Mouse (Mus musculus): Measurements from ENCODE around the gene Rnf13.
"Not testable (repeated sequence)": the region's sequence is repeated elsewhere in the genome, so short reads cannot be mapped to it uniquely, and the experiment has no call there.

Gene Rnf13

DNA sequence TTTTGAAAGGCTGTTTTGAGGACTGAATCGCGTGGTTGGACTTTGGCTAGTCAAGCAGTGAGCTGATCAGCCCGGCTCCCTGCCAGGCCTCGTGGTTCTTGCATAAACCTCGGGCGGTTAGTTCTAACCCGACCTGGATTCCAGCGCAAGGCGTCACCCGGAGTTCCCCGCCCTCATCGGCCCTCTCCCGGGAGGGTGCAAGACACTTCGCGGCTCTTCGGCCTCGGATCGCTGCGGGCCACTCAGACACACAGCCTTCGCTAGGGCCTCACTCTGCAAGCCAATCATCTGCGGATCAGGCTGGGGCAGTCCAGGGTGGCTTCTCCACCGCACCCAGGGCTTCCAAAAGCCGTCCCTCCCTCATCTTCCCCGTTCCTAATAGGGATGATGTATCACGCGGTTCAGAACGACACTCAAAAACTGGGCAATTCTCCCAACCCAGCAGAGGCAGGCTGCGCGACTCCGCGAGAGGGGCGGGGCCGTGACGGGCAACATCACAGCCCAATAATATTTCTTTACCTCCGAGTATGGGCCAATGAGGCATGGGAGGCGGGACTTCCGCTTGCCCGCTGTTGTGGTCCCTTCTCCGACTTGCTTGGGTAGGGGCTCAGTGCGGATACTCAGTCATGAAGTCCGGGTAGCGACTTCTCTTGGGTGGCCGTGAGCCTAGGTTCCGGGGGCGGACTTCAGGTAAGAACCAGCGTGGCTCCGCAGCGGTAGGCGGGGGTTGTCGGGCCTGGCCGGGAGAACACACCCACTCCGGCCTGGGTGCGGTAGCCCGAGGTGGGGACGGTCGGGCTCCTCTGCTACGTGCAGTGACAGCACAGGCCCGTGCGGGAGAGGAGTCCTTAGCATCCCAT lies at the start of gene Rnf13:
TSS of gene Rnf13 (plus strand) at position 552 of the 860 bp plus-strand sequence.
- peak; percentile 97 for DNase-seq

DNA sequence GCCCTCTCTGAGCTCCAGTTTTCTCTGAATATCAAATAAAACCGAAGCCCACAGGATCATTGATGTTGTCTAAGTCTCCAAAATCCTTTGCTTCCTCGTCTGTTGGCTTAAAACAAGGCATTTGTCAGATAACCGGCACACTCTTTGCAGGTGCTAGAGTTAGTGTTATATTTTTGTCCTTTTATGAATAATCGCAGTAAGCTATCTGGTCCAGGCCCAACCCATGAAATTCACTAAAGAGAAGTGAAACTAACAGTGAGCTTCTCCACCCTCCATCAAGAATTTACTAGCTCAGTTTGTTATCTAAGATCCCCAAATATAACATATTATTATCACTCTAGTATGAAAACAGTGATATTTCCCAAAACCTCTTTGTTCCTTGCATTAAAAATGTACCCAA lies 44.1 kb upstream of the Rnf13 start:
- no peak for DNase-seq

- DNase-seq, result no peak
Measured at GRCm38 (mm10) chr3:57692719-57693118, 43.1 kb upstream of the Rnf13 start, which contains the start of gene Ankub1. Gene Ankub1, minus strand, starts transcription at chr3:57692799.

DNA sequence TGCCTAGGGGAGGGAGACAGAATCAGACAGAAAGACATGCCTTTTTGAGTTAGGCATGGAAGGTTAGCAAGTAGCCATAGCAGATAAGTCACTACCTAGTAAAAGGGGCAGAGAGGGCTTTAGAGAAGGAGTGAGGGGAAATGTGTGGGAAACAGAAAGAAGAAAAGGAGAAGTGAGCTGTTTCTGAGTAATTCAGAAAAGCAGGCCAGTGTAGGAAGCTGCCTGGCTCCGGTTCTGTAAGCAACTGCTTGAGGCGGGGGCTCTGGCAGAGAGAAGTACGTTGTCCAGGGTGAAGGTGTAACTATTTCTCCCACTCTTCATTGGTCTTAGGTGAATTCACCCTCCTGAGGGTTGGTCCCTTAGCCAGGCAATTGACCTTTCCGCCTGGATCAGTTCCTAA lies 39.6 kb upstream of the Rnf13 start:
- DNase-seq, result no peak

GRCm38 (mm10) chr3:57696779-57697178 lies 39.1 kb upstream of the Rnf13 start:
- DNase-seq, result no peak

DNA sequence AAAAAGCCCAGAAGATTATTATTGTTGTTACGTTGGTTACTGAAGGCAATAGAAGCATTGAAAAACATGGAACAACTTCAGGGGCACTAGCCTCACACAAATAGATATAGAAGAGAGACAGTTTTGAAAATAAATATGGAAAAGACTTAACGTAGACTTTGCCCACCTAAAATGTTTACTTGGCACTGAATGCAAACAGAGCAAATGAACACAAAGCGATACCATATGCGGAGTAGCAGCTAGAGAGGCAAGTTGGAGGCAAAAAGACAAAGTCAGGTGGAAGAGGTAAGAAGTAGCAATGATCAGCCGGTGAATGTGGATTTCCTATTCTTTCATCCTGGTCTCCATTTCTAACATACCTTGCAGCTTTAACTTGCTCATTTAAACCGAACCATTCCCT lies 21.7 kb upstream of the Rnf13 start:
- no peak for DNase-seq

- no peak for DNase-seq
Measured at GRCm38 (mm10) chr3:57732206-57732915, 3.5 kb upstream of the Rnf13 start.

GRCm38 (mm10) chr3:57736419-57737095 lies 695 bp downstream of the Rnf13 start:
- no peak for DNase-seq

DNA sequence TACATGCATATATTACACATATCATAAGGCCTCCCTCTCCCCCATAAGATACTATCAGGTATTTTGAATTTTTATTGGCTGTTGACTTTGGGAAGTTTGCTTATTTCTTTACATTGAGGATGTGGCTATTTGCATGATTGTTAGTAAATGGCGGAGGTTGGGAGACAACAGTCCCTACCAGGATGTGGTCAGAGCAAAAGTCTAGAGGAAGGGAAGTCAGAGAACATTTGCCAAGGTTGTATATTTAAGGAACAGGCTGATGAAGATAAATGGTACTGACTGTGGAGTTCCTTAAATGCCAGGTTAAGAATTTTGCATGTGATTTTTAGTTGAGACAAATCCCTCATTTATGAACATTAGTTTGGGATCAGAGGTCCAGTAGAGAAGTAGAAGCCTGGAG lies 4.0 kb downstream of the Rnf13 start:
- no peak for DNase-seq

- no peak for DNase-seq
Measured at GRCm38 (mm10) chr3:57748576-57749267, 12.9 kb downstream of the Rnf13 start.

GRCm38 (mm10) chr3:57776915-57777314 lies 41.1 kb downstream of the Rnf13 start:
- no peak for DNase-seq

DNA sequence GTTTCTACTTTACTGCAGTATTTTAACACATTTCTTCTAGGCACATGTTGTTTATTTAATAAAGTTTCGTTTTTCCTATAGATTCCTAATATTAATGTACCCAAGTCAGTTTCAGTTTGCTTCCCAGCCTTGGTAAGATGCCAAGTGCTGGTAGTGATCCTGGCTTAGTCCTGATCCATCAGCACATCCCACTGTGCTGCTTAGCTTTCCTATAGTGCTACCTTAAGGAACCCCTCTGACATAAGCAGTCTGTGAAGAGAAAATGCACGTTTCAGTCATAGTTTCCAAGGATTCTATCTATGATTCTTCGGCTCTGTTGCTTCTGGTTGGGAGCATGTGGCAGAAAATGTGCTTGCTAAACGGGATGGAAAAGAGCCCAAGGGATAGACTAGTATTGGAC lies 52.6 kb downstream of the Rnf13 start:
- DNase-seq, result no peak

DNA sequence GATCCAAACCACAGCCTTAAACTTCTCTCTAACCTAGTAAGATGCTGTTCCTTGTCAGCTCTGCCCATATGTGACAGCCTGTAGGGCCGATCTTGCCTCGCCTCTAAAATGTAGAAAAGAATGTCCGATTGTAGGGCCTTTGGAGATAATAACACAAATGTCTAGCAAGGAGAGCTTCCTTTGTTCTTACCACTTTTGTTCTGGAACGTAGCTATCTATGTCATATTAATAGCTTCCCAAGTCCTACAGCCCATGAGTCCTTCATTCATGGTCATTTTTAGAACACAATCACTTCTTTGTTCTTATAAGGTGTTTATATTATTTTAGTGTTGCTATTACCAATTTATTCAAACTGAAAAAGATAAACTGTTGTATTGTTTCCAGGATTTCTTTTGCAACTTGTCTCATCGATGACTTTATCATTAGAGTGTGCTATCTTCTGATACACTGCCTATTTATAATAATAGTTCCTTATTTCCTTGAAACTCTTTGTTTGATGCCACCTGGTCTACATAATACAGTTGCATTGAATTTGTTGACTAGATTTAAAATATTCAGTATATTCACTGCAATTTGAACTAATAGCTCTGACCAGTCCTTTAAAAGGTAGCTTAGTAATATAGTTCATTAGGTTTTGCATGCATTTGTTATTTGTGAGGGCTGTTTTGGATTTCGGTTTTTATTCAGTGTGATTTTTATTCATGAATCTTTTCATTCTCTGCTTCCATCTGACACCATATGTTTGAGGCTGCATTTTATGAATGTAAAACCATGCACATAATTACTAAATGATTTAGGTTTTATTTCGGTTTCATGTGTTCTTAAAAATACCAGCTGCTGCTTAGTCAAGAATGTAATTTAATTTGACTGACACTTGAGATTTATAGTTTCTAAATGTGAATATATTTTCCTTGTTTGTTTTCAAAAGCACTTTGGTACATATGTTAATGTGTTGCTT lies 53.4 kb downstream of the Rnf13 start:
- DNase-seq, result no peak

- no peak for DNase-seq
Measured at GRCm38 (mm10) chr3:57791104-57791503, 55.2 kb downstream of the Rnf13 start.

DNA sequence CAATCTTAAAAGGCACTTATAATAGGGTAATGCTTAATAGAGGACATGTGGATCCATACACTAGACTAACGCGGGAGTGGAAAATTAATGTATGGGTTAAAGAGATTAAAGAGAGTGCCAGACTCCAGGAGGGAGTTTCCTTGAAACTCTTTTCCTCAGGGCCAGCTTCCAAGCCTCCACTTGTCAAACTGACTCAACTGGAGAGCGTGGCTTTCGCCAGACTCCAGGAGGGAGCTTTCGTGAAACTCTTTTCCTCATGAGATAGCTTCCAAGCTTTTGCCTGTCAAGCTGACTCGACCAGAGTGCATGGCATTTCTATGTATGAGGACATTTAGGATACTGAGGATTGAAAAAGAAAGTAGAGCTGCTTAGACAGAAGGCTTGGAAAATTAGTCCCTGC lies 59.2 kb downstream of the Rnf13 start:
- DNase-seq, result not testable (repeated sequence)

- DNase-seq, result no peak
Measured at GRCm38 (mm10) chr3:57815447-57815846, 79.6 kb downstream of the Rnf13 start.

GRCm38 (mm10) chr3:57825866-57826265 lies 90.0 kb downstream of the Rnf13 start:
- DNase-seq, result no peak

GRCm38 (mm10) chr3:57833585-57833984 lies 97.7 kb downstream of the Rnf13 start:
- no peak for DNase-seq

DNA sequence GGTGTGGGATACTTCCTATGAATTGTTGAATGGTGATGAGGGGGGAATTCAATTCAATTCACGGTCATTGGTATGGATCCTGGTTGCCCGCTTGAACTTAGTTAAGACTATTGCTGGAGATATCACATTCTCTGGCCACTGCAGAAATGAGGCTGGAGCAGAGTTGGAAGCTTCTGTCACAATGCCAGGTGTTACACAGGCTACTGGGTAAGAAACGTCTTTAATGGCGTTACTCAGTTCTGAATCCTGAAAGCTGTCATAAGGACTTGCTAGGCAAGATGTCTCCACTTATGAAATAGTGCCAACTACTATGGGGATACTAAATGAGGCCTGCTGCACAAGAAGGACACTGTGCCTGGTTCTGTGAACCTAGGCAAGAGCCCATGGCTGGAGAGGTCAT lies 101.0 kb downstream of the Rnf13 start:
- no peak for DNase-seq

- DNase-seq, result no peak
Measured at GRCm38 (mm10) chr3:57843775-57844174, 107.9 kb downstream of the Rnf13 start.

DNA sequence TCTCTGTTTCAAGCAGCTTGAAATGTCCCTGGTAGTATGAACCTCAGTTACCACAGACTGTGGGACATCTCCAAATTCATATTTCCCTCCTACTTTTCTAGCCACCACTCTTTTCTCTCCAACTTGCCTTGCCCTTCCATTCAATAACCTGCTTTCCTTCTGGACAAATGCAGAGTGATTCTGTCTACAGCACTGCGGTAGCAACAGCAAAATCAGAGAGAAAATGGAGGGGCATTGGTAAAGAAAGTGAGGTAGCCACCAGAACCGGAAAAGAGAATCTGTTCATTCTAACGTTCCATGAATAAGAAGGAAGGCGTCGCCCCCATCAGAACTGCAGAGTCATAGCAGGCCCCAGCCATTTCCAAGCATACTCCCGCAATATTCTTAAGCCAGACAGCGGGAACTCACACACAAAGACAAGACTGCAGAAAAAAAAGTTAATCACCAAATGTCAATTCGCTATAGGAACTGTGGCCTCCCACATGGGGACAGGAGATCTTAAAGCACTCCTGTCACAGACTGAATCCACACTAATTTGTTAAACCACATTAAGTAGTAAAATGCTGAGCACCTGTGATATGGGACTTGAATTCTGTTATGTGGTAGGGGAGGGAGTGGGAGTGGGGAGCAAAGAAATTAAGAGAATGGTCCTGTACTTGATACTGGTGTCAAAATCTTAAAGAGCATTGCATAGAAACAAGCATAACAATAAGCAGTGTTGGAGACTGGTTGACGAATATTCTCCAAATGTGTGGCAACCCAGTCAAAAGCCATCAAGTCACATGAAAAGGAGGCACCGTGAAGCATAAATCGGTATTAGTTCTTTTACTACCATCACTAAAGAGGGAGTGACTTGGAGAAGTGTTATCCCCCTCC lies 110.2 kb downstream of the Rnf13 start:
- no peak for DNase-seq

All from thymus, postnatal 25 days (tissue).